Mouse (Mus musculus) MEL (cell line): ENCODE data around the gene Msantd3. TPM values are rescaled to one million over a fixed set of nuclear protein-coding genes. Genes with fewer than 3 reads are reported as not detected.

ENCODE experiments used
- DNase-seq: peaks from one replicate; pipeline ENCODE4 v3.0.0; 2011; ENCODE audit warnings: low read depth, low spot score
- H3K27ac ChIP-seq: 2 replicates; pipeline ENCODE4 v1.5.1; 2012; ENCODE audit warnings: low read depth, mild to moderate bottlenecking, control low read depth, low read length, moderate library complexity; ENCODE audit not compliant: control insufficient read depth
- H3K27me3 ChIP-seq, 2 experiments: fragments of 150-350 bp in 1 of 2; sonication (generic) in 1 of 2; 2 replicates each; pipeline ENCODE4 v1.6.1; 2012; ENCODE audit warnings: low read length in 2 of 2, mild to moderate bottlenecking in 2 of 2, improper control_type of control experiment in 1 of 2, moderate library complexity in 1 of 2; ENCODE audit not compliant: insufficient read depth in 2 of 2, control insufficient read depth in 1 of 2
- H3K36me3 ChIP-seq, 2 experiments: 2 replicates each; pipeline ENCODE4 v1.6.1; 2012 to 2014; ENCODE audit warnings: low read length in 2 of 2, improper control_type of control experiment in 1 of 2, inconsistent platforms in 1 of 2, mild to moderate bottlenecking in 1 of 2; ENCODE audit not compliant: insufficient read depth in 2 of 2, control insufficient read depth in 1 of 2
- H3K4me1 ChIP-seq, 2 experiments: fragments of 150-350 bp in 1 of 2; sonication (generic) in 1 of 2; 2 replicates each; pipeline ENCODE4 v1.6.1; 2012; ENCODE audit warnings: low read length in 2 of 2, improper control_type of control experiment in 1 of 2, mild to moderate bottlenecking in 1 of 2; ENCODE audit not compliant: insufficient read depth in 2 of 2, control insufficient read depth in 1 of 2
- H3K4me3 ChIP-seq, 2 experiments: fragments of 150-350 bp in 1 of 2; sonication (generic) in 1 of 2; 2 replicates each; pipeline ENCODE4 v1.5.1; 2012; ENCODE audit warnings: low read depth in 2 of 2, low read length in 2 of 2, mild to moderate bottlenecking in 2 of 2, moderate library complexity in 2 of 2, control low read depth in 1 of 2, improper control_type of control experiment in 1 of 2; ENCODE audit not compliant: control insufficient read depth in 1 of 2, insufficient read depth in 1 of 2
- H3K79me2 ChIP-seq: 2 replicates; pipeline ENCODE4 v1.6.1; 2012; ENCODE audit warnings: mild to moderate bottlenecking, low read length, moderate library complexity; ENCODE audit not compliant: control insufficient read depth, poor library complexity, insufficient read depth
- H3K9ac ChIP-seq: 2 replicates; pipeline ENCODE4 v1.6.1; 2012; ENCODE audit warnings: low read depth, mild to moderate bottlenecking, control low read depth, low read length, moderate library complexity; ENCODE audit not compliant: control insufficient read depth, poor library complexity, severe bottlenecking
- H3K9me3 ChIP-seq: fragments of 150-350 bp; sonication (generic); replicated peaks from 2 replicates; pipeline ENCODE4 v1.6.1; 2012; ENCODE audit warnings: mild to moderate bottlenecking, low read length, improper control_type of control experiment, moderate library complexity; ENCODE audit not compliant: insufficient read depth
- CHD1 ChIP-seq: IDR thresholded peaks from 2 replicates; pipeline ENCODE4 v1.6.1; 2012; ENCODE audit warnings: low read depth, mild to moderate bottlenecking, inconsistent platforms, low read length, improper control_type of control experiment
- CTCF ChIP-seq, 3 experiments: IDR thresholded peaks in 2 of 3; conservative IDR thresholded peaks in 1 of 3; 2 replicates each; pipeline ENCODE4 v1.5.1; 2011 to 2012; ENCODE audit warnings: low read length in 3 of 3, low read depth in 2 of 3, mild to moderate bottlenecking in 2 of 3, improper control_type of control experiment in 1 of 3, inconsistent platforms in 1 of 3, mixed read lengths in 1 of 3, moderate library complexity in 1 of 3; ENCODE audit not compliant: control insufficient read depth in 1 of 3, insufficient read depth in 1 of 3, poor library complexity in 1 of 3, severe bottlenecking in 1 of 3
- ETS1 ChIP-seq: IDR thresholded peaks from 2 replicates; pipeline ENCODE4 v1.6.1; 2012; ENCODE audit warnings: low read depth, mild to moderate bottlenecking, inconsistent platforms, low read length, improper control_type of control experiment, moderate library complexity
- KAT2A ChIP-seq: conservative IDR thresholded peaks from 2 replicates; pipeline ENCODE4 v1.6.1; 2012; ENCODE audit warnings: low read depth, low read length, improper control_type of control experiment, inconsistent platforms
- MYB ChIP-seq: IDR thresholded peaks from 2 replicates; pipeline ENCODE4 v1.6.1; 2011; ENCODE audit warnings: mild to moderate bottlenecking, low read depth, low read length, improper control_type of control experiment
- NRF1 ChIP-seq: IDR thresholded peaks from 2 replicates; pipeline ENCODE4 v1.6.1; 2014; ENCODE audit warnings: low read depth, mild to moderate bottlenecking, inconsistent platforms, low read length, improper control_type of control experiment, moderate library complexity; ENCODE audit not compliant: poor library complexity, insufficient read depth, severe bottlenecking
- POLR2AphosphoS2 ChIP-seq: IDR thresholded peaks from 2 replicates; pipeline ENCODE4 v1.6.1; 2011; ENCODE audit warnings: low read length, improper control_type of control experiment
- POLR2AphosphoS5 ChIP-seq: IDR thresholded peaks from 2 replicates; pipeline ENCODE4 v1.6.1; 2012; ENCODE audit warnings: low read depth, borderline replicate concordance, mild to moderate bottlenecking, inconsistent platforms, low read length, moderate library complexity, mixed read lengths
- RAD21 ChIP-seq: IDR thresholded peaks from 2 replicates; pipeline ENCODE4 v1.6.1; 2011; ENCODE audit warnings: mild to moderate bottlenecking, low read depth, low read length, improper control_type of control experiment
- UBTF ChIP-seq: IDR thresholded peaks from 2 replicates; pipeline ENCODE4 v1.6.1; 2012; ENCODE audit warnings: low read depth, mild to moderate bottlenecking, inconsistent platforms, low read length, improper control_type of control experiment, moderate library complexity, borderline replicate concordance; ENCODE audit not compliant: insufficient read depth
- ZKSCAN1 ChIP-seq: IDR thresholded peaks from 2 replicates; pipeline ENCODE4 v1.6.1; 2012; ENCODE audit warnings: low read depth, mild to moderate bottlenecking, inconsistent platforms, low read length, improper control_type of control experiment, moderate library complexity
- polyA plus RNA-seq, 2 experiments: library from polyadenylated mRNA; stranded (reverse) in 1 of 2; unstranded in 1 of 2; fragments of >175 nt in 1 of 2; fragments of >200 nt in 1 of 2; gene quantifications; 2 replicates each; pipeline versions ENCODE4 v1.2.1 to v1.2.4; 2012; ENCODE audit warnings: low replicate concordance in 2 of 2, low read depth in 1 of 2; ENCODE audit not compliant: insufficient read length in 2 of 2, insufficient read depth in 1 of 2, missing spikeins in 1 of 2
- total RNA-seq: library from RNA; depleted of rRNA; stranded (reverse); fragments of 300-350 nt; gene quantifications from 2 replicates; pipeline ENCODE4 v1.2.3, GENCODE M21; 2012

The Msantd3 gene
- total and polyA plus RNA-seq, 3 experiments = not detected

- Histone ChIP-seq H3K9me3 (no peaks in the 10 kb centered on the region), H3K79me2 (no peaks in the 10 kb centered on the region), H3K36me3 (no peaks in the 10 kb centered on the region), H3K4me3 (no peak overlapping the region), H3K9ac (no peak overlapping the region), H3K27me3 (no peaks in the 10 kb centered on the region), H3K27ac (no peak overlapping the region), H3K4me1 (no peaks in the 10 kb centered on the region)
- TF ChIP-seq POLR2AphosphoS5 (no peak), ETS1 (no peak), NRF1 (no peak), CHD1 (no peak), MYB (no peak), UBTF (no peak), POLR2AphosphoS2 (no peak)
- DNase-seq = no peak
These were observed 12.8 kb downstream of the Msantd3 start for GRCm38 (mm10) chr4:48552486-48553064.

- no peak for DNase-seq
- Histone ChIP-seq H3K36me3 (no peaks in the 10 kb centered on the region), H3K27ac (no peak overlapping the region)
These were observed 14.4 kb downstream of the Msantd3 start for GRCm38 (mm10) chr4:48554132-48554531.

GRCm38 (mm10) chr4:48555729-48556128, 16.0 kb downstream of the Msantd3 start:
- Histone ChIP-seq H3K9me3 (no peaks in the 10 kb centered on the region), H3K9ac (no peak overlapping the region), H3K27me3 (no peaks in the 10 kb centered on the region), H3K4me1 (no peaks in the 10 kb centered on the region), H3K27ac (no peak overlapping the region), H3K79me2 (no peaks in the 10 kb centered on the region), H3K4me3 (no peak overlapping the region), H3K36me3 (no peaks in the 10 kb centered on the region)
- TF ChIP-seq CTCF (IDR thresholded peaks at IDR 0.05 in 2 of 3, conservative IDR thresholded peaks at IDR 0.05 in 1 of 3; ENCODE audit: control insufficient read depth in 1 of 3, insufficient read depth in 1 of 3, low read depth in 2 of 3, low read length in 3 of 3, poor library complexity in 1 of 3, severe bottlenecking in 1 of 3) (peak; percentile 23 to 44 (median 26); a peak in 4 of 6 replicates), RAD21 (peak; percentile 13), POLR2AphosphoS5 (no peak)
- DNase-seq = peak; percentile 26

More at GRCm38 (mm10) chr4:48554132-48554531, 14.4 kb downstream of the Msantd3 start:
- Histone ChIP-seq H3K4me3 (no peak overlapping the region), H3K27me3 (no peaks in the 10 kb centered on the region), H3K79me2 (no peaks in the 10 kb centered on the region), H3K4me1 (no peaks in the 10 kb centered on the region), H3K9me3 (no peaks in the 10 kb centered on the region), H3K9ac (no peak overlapping the region)
- TF ChIP-seq ZKSCAN1 (no peak), KAT2A (no peak)
